Mouse (Mus musculus) retina, adult 2 months (tissue): ENCODE measurements at regions not wholly inside any gene's neighbourhood (a gene's known extent, or its start where the extent isn't known, plus 50 kb on each side); places are given as distances from the start of the nearest gene placed in this dataset.

ENCODE experiments used
- DNase-seq: peaks from one replicate; pipeline ENCODE4 v3.0.0-alpha.2; 2012; ENCODE audit warnings: low read depth, low spot score

GRCm38 (mm10) chr7:70003200-70003986, 363.1 kb downstream of the Nr2f2 start:
- no peak for DNase-seq

GRCm38 (mm10) chr7:69998756-69999155, 367.8 kb downstream of the Nr2f2 start:
- DNase-seq = no peak

GRCm38 (mm10) chr7:69994540-69995303, 371.8 kb downstream of the Nr2f2 start:
- DNase-seq = no peak

- no peak for DNase-seq
These were observed 373.9 kb downstream of the Nr2f2 start for GRCm38 (mm10) chr7:69992383-69993327.

GRCm38 (mm10) chr7:69991982-69992381, 374.6 kb downstream of the Nr2f2 start:
- no peak for DNase-seq

GRCm38 (mm10) chr7:69988704-69989103, 377.8 kb downstream of the Nr2f2 start:
- DNase-seq = no peak

- DNase-seq = no peak
These were observed 385.2 kb downstream of the Nr2f2 start for GRCm38 (mm10) chr7:69981301-69981700.

- DNase-seq = no peak
These were observed 390.2 kb downstream of the Nr2f2 start for GRCm38 (mm10) chr7:69976369-69976768.

- no peak for DNase-seq
These were observed 402.5 kb downstream of the Nr2f2 start for GRCm38 (mm10) chr7:69964002-69964401.

GRCm38 (mm10) chr7:69950221-69950670, 416.3 kb downstream of the Nr2f2 start:
- DNase-seq = no peak

GRCm38 (mm10) chr7:69949647-69950121, 416.9 kb downstream of the Nr2f2 start:
- no peak for DNase-seq

- no peak for DNase-seq
These were observed 420.1 kb downstream of the Nr2f2 start for GRCm38 (mm10) chr7:69946396-69946795.

- DNase-seq = no peak
These were observed 424.7 kb downstream of the Nr2f2 start for GRCm38 (mm10) chr7:69941881-69942280.

GRCm38 (mm10) chr7:69925261-69925660, 441.3 kb downstream of the Nr2f2 start:
- no peak for DNase-seq

- DNase-seq = no peak
These were observed 442.0 kb downstream of the Nr2f2 start for GRCm38 (mm10) chr7:69924551-69924950.

GRCm38 (mm10) chr7:69911760-69912159, 454.8 kb downstream of the Nr2f2 start:
- DNase-seq = no peak

GRCm38 (mm10) chr7:69890503-69891061, 476.0 kb downstream of the Nr2f2 start:
- DNase-seq = no peak

- no peak for DNase-seq
These were observed 478.3 kb downstream of the Nr2f2 start for GRCm38 (mm10) chr7:69888251-69888650.

- no peak for DNase-seq
These were observed 489.5 kb downstream of the Nr2f2 start for GRCm38 (mm10) chr7:69877031-69877430.

GRCm38 (mm10) chr7:69865801-69866200, 500.7 kb downstream of the Nr2f2 start:
- DNase-seq = no peak

GRCm38 (mm10) chr7:69844631-69845324, 521.8 kb downstream of the Nr2f2 start:
- DNase-seq = no peak
